Mouse (Mus musculus): Measurements from ENCODE around the gene Tfap2c. TPM values are rescaled to one million over a fixed set of nuclear protein-coding genes. Genes with fewer than 3 reads are reported as not detected.

Gene Tfap2c
- polyA plus RNA-seq (2012; rRNA removed) = 0.11 and 0.23 TPM in 2 replicates

DNA sequence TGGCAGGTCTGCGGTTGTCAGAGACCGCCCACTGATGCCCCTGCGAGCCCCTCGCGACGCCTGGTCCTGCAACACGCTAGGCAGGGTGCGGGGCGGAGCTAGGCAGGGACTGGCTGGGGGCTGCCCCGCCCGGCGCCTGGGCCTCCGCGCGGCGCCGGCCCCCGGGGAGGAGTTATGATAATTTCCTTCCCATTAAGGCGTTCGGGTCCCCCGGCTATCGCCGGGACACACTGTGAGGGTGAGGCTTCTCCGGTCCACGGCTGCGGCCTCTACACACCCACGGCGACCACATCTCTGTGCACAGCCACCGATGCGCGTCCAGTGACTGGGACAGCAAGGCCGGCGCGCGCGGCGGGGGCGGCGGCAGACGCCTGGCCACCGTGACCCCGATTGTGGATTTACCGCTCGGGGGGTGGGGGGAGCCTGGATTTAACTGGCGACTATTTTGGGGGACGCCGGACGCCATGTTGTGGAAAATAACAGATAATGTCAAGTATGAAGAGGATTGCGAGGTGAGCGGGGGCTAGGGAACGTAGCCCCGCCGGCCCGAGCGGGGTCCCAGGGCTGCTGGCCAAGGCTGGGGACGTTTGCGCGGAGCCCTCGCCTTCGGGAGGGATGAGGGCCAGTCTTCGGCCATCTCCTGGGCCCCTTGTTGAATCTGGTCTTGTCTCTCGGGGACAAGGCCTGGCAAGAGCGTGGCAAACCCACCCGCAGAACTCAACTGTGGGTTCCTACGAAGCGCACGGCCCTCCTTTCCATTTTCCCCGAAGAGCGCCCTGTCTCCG is at the start of gene Tfap2c:
Tfap2c (plus strand) TSS at position 223 of the 785 bp plus-strand sequence.
- H3K36me3 ChIP-seq (ENCODE audit: control insufficient read depth, insufficient read depth, low read length) = no peaks in the 10 kb centered on the region
- H3K4me3 ChIP-seq (ENCODE audit: control insufficient read depth, low read depth, low read length) = peak within 1 kb of the TSS; percentile 35; the same call in 1 of the 2 replicates
- H3K27me3 ChIP-seq (ENCODE audit: control insufficient read depth, insufficient read depth, low read length) = peaks cover 14% of the 10 kb centered on the region
- H3K27ac ChIP-seq (ENCODE audit: control insufficient read depth, insufficient read depth, low read depth, low read length) = no peak within 1 kb of the TSS
- TF ChIP-seq CTCF (IDR thresholded peaks at IDR 0.05; ENCODE audit: control insufficient read depth, insufficient read depth, insufficient replicate concordance, low read depth, low read length) (no peak), POLR2A (IDR thresholded peaks at IDR 0.05; ENCODE audit: control insufficient read depth, low read depth, low read length) (no peak)
- H3K4me1 ChIP-seq (ENCODE audit: control insufficient read depth, insufficient read depth, low read length) = peaks cover 15% of the 10 kb centered on the region

DNA sequence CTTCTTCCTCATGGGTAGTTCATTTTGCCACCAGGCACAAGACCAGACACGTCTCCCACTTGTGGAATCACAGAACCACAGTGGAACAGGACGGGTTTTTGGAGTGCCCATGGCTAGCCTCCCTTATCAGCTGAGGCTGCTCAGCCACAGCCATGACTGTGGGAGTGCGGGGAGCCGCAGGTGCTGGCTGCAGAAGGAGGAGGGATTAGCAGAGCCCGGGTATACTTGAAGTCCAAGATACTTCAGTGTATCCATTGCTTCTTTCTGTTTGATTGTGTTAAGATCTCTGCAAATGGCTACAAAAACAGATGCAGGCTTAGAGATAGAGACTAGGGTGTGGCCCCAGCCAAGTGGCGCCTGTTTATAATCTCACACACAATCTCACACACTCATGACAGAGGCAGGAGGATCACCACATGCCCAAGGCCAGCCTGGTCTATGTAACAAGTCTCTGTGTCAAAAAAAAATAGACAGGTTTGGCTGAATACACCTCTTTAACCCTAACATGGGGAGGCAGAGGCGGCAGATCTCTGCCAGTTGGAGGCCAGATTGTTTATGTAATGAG is 48.6 kb upstream of the Tfap2c start:
- no peak overlapping the region for H3K4me3 ChIP-seq (ENCODE audit: control insufficient read depth, low read depth, low read length)
- H3K36me3 ChIP-seq (ENCODE audit: control insufficient read depth, insufficient read depth, low read length) = no peaks in the 10 kb centered on the region
- TF ChIP-seq CTCF (IDR thresholded peaks at IDR 0.05; ENCODE audit: control insufficient read depth, insufficient read depth, insufficient replicate concordance, low read depth, low read length) (no peak), POLR2A (IDR thresholded peaks at IDR 0.05; ENCODE audit: control insufficient read depth, low read depth, low read length) (no peak)
- H3K27ac ChIP-seq (ENCODE audit: control insufficient read depth, insufficient read depth, low read depth, low read length) = no peak overlapping the region
- no peaks in the 10 kb centered on the region; the same call in 1 of the 2 replicates for H3K4me1 ChIP-seq (ENCODE audit: control insufficient read depth, insufficient read depth, low read length)
- H3K27me3 ChIP-seq (ENCODE audit: control insufficient read depth, insufficient read depth, low read length) = no peaks in the 10 kb centered on the region

DNA sequence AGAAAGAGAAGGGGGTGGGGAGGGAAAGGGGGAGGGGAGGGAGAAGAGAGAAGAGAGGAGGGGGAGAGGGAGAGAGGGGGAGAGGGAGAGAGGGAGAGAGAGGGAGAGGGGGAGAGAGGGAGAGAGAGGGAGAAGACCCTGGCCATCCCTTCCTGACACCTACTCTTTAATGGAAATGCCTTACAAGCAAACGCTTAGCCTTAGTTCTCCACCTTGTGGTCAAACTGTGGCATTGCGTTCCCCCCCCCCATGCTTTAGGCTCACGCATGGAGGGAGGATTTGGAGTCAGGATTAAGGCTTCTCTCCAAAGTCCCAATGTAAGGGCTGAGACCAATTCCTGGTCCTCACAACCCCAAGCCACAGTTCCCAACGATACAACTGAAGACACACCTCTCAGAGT is 48.1 kb upstream of the Tfap2c start:
- Histone ChIP-seq H3K27ac (ENCODE audit: control insufficient read depth, insufficient read depth, low read depth, low read length) (no peak overlapping the region), H3K27me3 (ENCODE audit: control insufficient read depth, insufficient read depth, low read length) (no peaks in the 10 kb centered on the region), H3K4me1 (ENCODE audit: control insufficient read depth, insufficient read depth, low read length) (no peaks in the 10 kb centered on the region; the same call in 1 of the 2 replicates), H3K36me3 (ENCODE audit: control insufficient read depth, insufficient read depth, low read length) (no peaks in the 10 kb centered on the region), H3K4me3 (ENCODE audit: control insufficient read depth, low read depth, low read length) (no peak overlapping the region)
- TF ChIP-seq CTCF (IDR thresholded peaks at IDR 0.05; ENCODE audit: control insufficient read depth, insufficient read depth, insufficient replicate concordance, low read depth, low read length) (peak; percentile 80; the same call in 1 of the 2 replicates), POLR2A (IDR thresholded peaks at IDR 0.05; ENCODE audit: control insufficient read depth, low read depth, low read length) (no peak)

DNA sequence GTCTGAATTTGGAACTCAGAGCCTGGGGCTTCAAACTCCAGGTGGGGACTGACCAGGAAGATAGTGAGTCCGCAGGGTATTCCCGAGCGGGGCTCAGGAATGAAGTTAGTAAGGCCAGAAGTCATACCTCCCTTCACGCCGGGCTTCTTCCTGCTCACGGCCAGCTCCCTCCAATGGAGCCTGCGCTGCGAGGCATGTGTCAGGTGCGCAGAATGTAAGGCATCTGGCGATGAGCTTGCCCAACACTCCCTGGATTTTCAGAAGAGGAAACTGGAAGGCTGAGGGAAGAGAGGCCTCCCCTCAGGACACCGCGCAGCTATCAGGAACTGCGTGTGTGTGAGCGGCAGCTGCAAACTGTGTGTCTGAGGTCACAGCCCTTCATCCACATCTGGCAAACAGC is 47.2 kb upstream of the Tfap2c start:
- Histone ChIP-seq H3K36me3 (ENCODE audit: control insufficient read depth, insufficient read depth, low read length) (no peaks in the 10 kb centered on the region), H3K27ac (ENCODE audit: control insufficient read depth, insufficient read depth, low read depth, low read length) (no peak overlapping the region), H3K4me1 (ENCODE audit: control insufficient read depth, insufficient read depth, low read length) (no peaks in the 10 kb centered on the region; the same call in 1 of the 2 replicates), H3K4me3 (ENCODE audit: control insufficient read depth, low read depth, low read length) (no peak overlapping the region), H3K27me3 (ENCODE audit: control insufficient read depth, insufficient read depth, low read length) (no peaks in the 10 kb centered on the region)
- TF ChIP-seq POLR2A (IDR thresholded peaks at IDR 0.05; ENCODE audit: control insufficient read depth, low read depth, low read length) (no peak), CTCF (IDR thresholded peaks at IDR 0.05; ENCODE audit: control insufficient read depth, insufficient read depth, insufficient replicate concordance, low read depth, low read length) (no peak)

DNA sequence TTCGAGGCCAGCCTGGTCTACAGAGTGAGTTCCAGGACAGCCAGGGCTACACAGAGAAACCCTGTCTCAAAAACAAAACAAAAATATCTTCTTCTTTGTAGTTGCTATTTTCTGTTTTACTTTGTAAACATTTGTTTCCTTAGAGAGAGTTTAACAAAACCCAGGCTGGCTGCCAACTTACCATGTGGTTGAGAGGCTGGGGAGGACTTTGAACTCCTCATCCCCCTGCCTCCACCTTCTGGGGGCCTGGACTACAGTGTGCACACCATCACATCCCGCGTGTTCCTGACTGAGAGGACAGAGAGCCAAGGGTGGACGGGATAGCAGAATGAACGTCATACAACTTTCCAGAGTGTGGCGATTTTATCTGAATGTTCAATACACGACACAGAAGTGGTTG is 43.3 kb upstream of the Tfap2c start:
- Histone ChIP-seq H3K27me3 (ENCODE audit: control insufficient read depth, insufficient read depth, low read length) (no peaks in the 10 kb centered on the region), H3K36me3 (ENCODE audit: control insufficient read depth, insufficient read depth, low read length) (no peaks in the 10 kb centered on the region), H3K4me1 (ENCODE audit: control insufficient read depth, insufficient read depth, low read length) (peaks cover 8% of the 10 kb centered on the region), H3K27ac (ENCODE audit: control insufficient read depth, insufficient read depth, low read depth, low read length) (no peak overlapping the region), H3K4me3 (ENCODE audit: control insufficient read depth, low read depth, low read length) (no peak overlapping the region)
- no peak for TF ChIP-seq POLR2A (IDR thresholded peaks at IDR 0.05; ENCODE audit: control insufficient read depth, low read depth, low read length)
- no peak for TF ChIP-seq CTCF (IDR thresholded peaks at IDR 0.05; ENCODE audit: control insufficient read depth, insufficient read depth, insufficient replicate concordance, low read depth, low read length)

DNA sequence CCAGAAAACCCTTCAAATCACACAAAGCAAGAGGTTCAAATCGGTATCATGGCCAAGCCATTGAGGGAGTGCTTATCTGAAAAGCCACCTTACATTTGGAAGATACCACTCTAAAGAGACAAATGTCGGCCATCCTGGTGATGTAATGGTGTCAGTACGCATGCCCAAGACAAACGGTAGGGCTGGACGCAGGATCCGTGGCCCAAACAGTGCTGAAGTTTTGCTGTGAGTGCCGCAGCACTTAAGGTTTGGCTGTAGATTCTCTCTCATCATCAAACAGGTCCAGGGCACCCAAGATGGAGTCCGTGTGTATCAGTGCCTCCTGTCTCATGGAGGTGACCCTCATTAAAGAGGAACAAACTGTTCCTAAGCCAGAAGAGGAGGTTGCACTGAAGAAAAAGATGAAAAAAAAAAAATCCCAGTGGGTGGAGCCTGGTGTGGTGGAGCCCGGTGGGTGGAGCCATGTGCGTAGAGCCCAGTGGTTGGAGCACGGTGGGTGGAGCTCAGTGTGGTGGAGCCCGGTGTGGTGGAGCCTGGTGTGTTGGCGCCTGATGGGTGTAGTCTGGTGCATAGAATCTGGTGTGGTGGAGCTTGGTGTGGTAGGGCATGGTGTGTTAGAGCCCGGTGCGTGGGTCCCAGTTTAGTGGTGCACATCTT is 39.2 kb upstream of the Tfap2c start:
- peaks cover 8% of the 10 kb centered on the region for H3K4me1 ChIP-seq (ENCODE audit: control insufficient read depth, insufficient read depth, low read length)
- H3K36me3 ChIP-seq (ENCODE audit: control insufficient read depth, insufficient read depth, low read length) = no peaks in the 10 kb centered on the region
- no peak for TF ChIP-seq POLR2A (IDR thresholded peaks at IDR 0.05; ENCODE audit: control insufficient read depth, low read depth, low read length)
- H3K4me3 ChIP-seq (ENCODE audit: control insufficient read depth, low read depth, low read length) = no peak overlapping the region
- no peak overlapping the region for H3K27ac ChIP-seq (ENCODE audit: control insufficient read depth, insufficient read depth, low read depth, low read length)
- no peaks in the 10 kb centered on the region for H3K27me3 ChIP-seq (ENCODE audit: control insufficient read depth, insufficient read depth, low read length)

DNA sequence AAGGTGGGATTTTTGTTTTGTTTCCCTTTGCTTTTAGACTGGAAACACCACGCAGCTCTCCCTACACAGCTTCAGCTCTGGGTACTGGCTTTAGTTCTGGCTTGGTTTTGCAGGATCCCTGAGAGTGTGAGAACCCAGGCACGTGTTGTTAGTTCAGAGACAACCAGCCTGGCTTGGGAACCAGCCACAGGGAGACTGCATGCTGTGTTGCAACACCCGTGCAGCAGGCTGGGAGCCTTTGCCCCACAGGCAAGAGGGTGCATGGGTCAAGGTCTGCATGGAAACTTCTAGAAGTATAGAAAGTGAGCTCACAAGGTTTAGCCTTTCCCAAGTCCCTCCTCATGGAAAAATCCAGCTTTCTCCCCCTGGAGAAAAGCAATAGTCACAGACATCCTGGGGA is 38.5 kb upstream of the Tfap2c start:
- no peaks in the 10 kb centered on the region for H3K36me3 ChIP-seq (ENCODE audit: control insufficient read depth, insufficient read depth, low read length)
- H3K4me3 ChIP-seq (ENCODE audit: control insufficient read depth, low read depth, low read length) = no peak overlapping the region
- H3K4me1 ChIP-seq (ENCODE audit: control insufficient read depth, insufficient read depth, low read length) = peaks cover 8% of the 10 kb centered on the region
- no peaks in the 10 kb centered on the region for H3K27me3 ChIP-seq (ENCODE audit: control insufficient read depth, insufficient read depth, low read length)
- no peak overlapping the region for H3K27ac ChIP-seq (ENCODE audit: control insufficient read depth, insufficient read depth, low read depth, low read length)
- no peak for TF ChIP-seq CTCF (IDR thresholded peaks at IDR 0.05; ENCODE audit: control insufficient read depth, insufficient read depth, insufficient replicate concordance, low read depth, low read length)
- no peak for TF ChIP-seq POLR2A (IDR thresholded peaks at IDR 0.05; ENCODE audit: control insufficient read depth, low read depth, low read length)
